Mouse (Mus musculus) megakaryocyte-erythroid progenitor cell, adult 5-6 weeks (primary cell): ENCODE measurements at regions not wholly inside any gene's neighbourhood (a gene's known extent, or its start where the extent isn't known, plus 50 kb on each side); places are given as distances from the start of the nearest gene placed in this dataset.
A peak's percentile ranks its signal among the peaks of the same experiment; 100 is the strongest.
"Not testable (repeated sequence)": the region's sequence is repeated elsewhere in the genome, so short reads cannot be mapped to it uniquely, and the experiment has no call there.

ENCODE experiments used
- ATAC-seq: replicated peaks from 2 replicates; pipeline ENCODE4 v1.8.0; 2016; ENCODE audit warnings: mild to moderate bottlenecking, inconsistent platforms; ENCODE audit not compliant: severe bottlenecking, poor library complexity, low FRiP score, low TSS enrichment

GRCm38 (mm10) chr10:119146342-119146741 is 93.5 kb downstream of the Cand1 start:
- ATAC-seq = no peak

- no peak for ATAC-seq
Measured at GRCm38 (mm10) chr10:119142866-119143265, 97.0 kb downstream of the Cand1 start.

GRCm38 (mm10) chr10:119142307-119142706 is 97.5 kb downstream of the Cand1 start:
- ATAC-seq = no peak

GRCm38 (mm10) chr10:119138237-119138636 is 101.6 kb downstream of the Cand1 start:
- ATAC-seq = no peak

GRCm38 (mm10) chr10:119135489-119135924 is 104.3 kb downstream of the Cand1 start:
- no peak for ATAC-seq

- ATAC-seq = no peak
Measured at GRCm38 (mm10) chr10:119134797-119135488, 104.9 kb downstream of the Cand1 start.

GRCm38 (mm10) chr10:119131977-119132376 is 107.9 kb downstream of the Cand1 start:
- ATAC-seq = no peak

GRCm38 (mm10) chr10:119130676-119131075 is 109.2 kb downstream of the Cand1 start:
- ATAC-seq = no peak

GRCm38 (mm10) chr10:119128035-119128434 is 111.8 kb downstream of the Cand1 start:
- no peak for ATAC-seq

- ATAC-seq = no peak
Measured at GRCm38 (mm10) chr10:119123517-119123916, 116.3 kb downstream of the Cand1 start.

- no peak for ATAC-seq
Measured at GRCm38 (mm10) chr10:119122347-119122746, 117.5 kb downstream of the Cand1 start.

GRCm38 (mm10) chr10:119121575-119121974 is 118.3 kb downstream of the Cand1 start:
- no peak for ATAC-seq

GRCm38 (mm10) chr10:119116843-119117390 is 122.9 kb downstream of the Cand1 start:
- ATAC-seq = no peak

GRCm38 (mm10) chr10:119115200-119115599 is 124.7 kb downstream of the Cand1 start:
- ATAC-seq = not testable (repeated sequence)

GRCm38 (mm10) chr10:119114653-119115052 is 125.2 kb downstream of the Cand1 start:
- ATAC-seq = peak; percentile 92

- ATAC-seq = no peak
Measured at GRCm38 (mm10) chr10:119111886-119112285, 128.0 kb downstream of the Cand1 start.

GRCm38 (mm10) chr10:119111409-119111808 is 128.4 kb downstream of the Cand1 start:
- no peak for ATAC-seq

- ATAC-seq = peak; percentile 51
Measured at GRCm38 (mm10) chr10:119110614-119111013, 129.2 kb downstream of the Cand1 start.

GRCm38 (mm10) chr10:119109207-119109606 is 130.6 kb downstream of the Cand1 start:
- ATAC-seq = no peak

- ATAC-seq = no peak
Measured at GRCm38 (mm10) chr10:119107728-119108127, 132.1 kb downstream of the Cand1 start.

GRCm38 (mm10) chr10:119106105-119106504 is 133.8 kb downstream of the Cand1 start:
- no peak for ATAC-seq
